In genomic region chr4:140550670-140551069, GRCm38 (mm10) we compare ENCODE assay signal across 11 mouse cellular contexts.
DNase-seq lines count a peak whose midpoint lies in the region; ATAC-seq and TF ChIP-seq lines count a peak whose summit lies in the region.
"Had no signal": no experiment of that assay in that cellular context is flagged by ENCODE, and none has a peak within 500 bp of the region (broad histone marks: within the 10 kb centered on the region; RNA-seq: fewer than 3 reads in every experiment).

No protein-coding gene starts in this region.

- peaks cover 74% of the 10 kb centered on the region for H3K36me3 ChIP-seq in kidney, embryonic 15.5 days
- H3K36me3 ChIP-seq in testis, adult 2 months (ENCODE audit: control insufficient read depth, insufficient read depth, low read length) = no peaks in the 10 kb centered on the region
- H3K36me3 ChIP-seq in neural tube, embryonic 14.5 days (ENCODE audit: control insufficient read depth, insufficient read depth, low read length) = peaks cover 21% of the 10 kb centered on the region

- peak; percentile 2; the same call in 1 of the 2 replicates for TF ChIP-seq CTCF in testis, adult 2 months (IDR thresholded peaks at IDR 0.05; ENCODE audit: control insufficient read depth, insufficient read depth, insufficient replicate concordance, low read depth, low read length)

- DNase-seq in cerebellum, postnatal 10 days = peak; percentile 51 to 70
- DNase-seq in cerebellum, adult 9-10 months = no peak
- no peak for DNase-seq in kidney, postnatal 10 days
- no peak for DNase-seq in testis, postnatal 14 days (ENCODE audit: low spot score)
- DNase-seq in left cerebral cortex, adult 11 months (ENCODE audit: low spot score) = no peak
- DNase-seq: kidney, adult 18-20 months; liver, embryonic 13.5 days had no signal

- peak overlapping the region; percentile 74; the same call in 1 of the 2 replicates for H3K27ac ChIP-seq in kidney, embryonic 15.5 days
- no peak overlapping the region for H3K27ac ChIP-seq in testis, adult 2 months (ENCODE audit: control insufficient read depth, insufficient read depth, low read depth, low read length)
- H3K27ac ChIP-seq in neural tube, embryonic 14.5 days (ENCODE audit: low read depth, low read length) = peak overlapping the region; percentile 57; the same call in 1 of the 2 replicates
- H3K27ac ChIP-seq: liver, embryonic 13.5 days; macrophage had no signal

- 94% methylated on average over 6 of the region's 6 CpGs for WGBS in kidney, embryonic 15.5 days
- 94% methylated on average over 6 of the region's 6 CpGs for WGBS in neural tube, embryonic 14.5 days

- no peak overlapping the region for H3K9ac ChIP-seq in kidney, embryonic 15.5 days
- H3K9ac ChIP-seq in neural tube, embryonic 14.5 days (replicated peaks; ENCODE audit: low read depth, low read length) = no peak overlapping the region
- H3K9ac ChIP-seq: liver, embryonic 13.5 days had no signal

- H3K4me3 ChIP-seq in kidney, embryonic 15.5 days (replicated peaks) = no peak overlapping the region
- H3K4me3 ChIP-seq in testis, adult 2 months (ENCODE audit: control insufficient read depth, low read depth, low read length) = no peak overlapping the region
- no peak overlapping the region for H3K4me3 ChIP-seq in neural tube, embryonic 14.5 days (ENCODE audit: low read depth, low read length)
- H3K4me3 ChIP-seq: liver, embryonic 13.5 days had no signal

- no peaks in the 10 kb centered on the region for H3K27me3 ChIP-seq in kidney, embryonic 15.5 days
- no peaks in the 10 kb centered on the region for H3K27me3 ChIP-seq in testis, adult 2 months (ENCODE audit: control insufficient read depth, insufficient read depth, low read length)
- H3K27me3 ChIP-seq in neural tube, embryonic 14.5 days (ENCODE audit: control insufficient read depth, insufficient read depth, low read length) = no peaks in the 10 kb centered on the region
- H3K27me3 ChIP-seq: liver, embryonic 13.5 days had no signal

- no peak for TF ChIP-seq POLR2A in testis, adult 2 months (IDR thresholded peaks at IDR 0.05; ENCODE audit: control insufficient read depth, low read depth, low read length)

- peaks cover 9% of the 10 kb centered on the region; the same call in 1 of the 2 replicates for H3K4me1 ChIP-seq in kidney, embryonic 15.5 days
- no peaks in the 10 kb centered on the region; the same call in 1 of the 2 replicates for H3K4me1 ChIP-seq in testis, adult 2 months (ENCODE audit: control insufficient read depth, insufficient read depth, low read length)
- H3K4me1 ChIP-seq in neural tube, embryonic 14.5 days (ENCODE audit: control insufficient read depth, insufficient read depth, low read length) = 0 out of 2 replicates have a peak, but pooled peaks cover 9% of the 10 kb centered on the region
- H3K4me1 ChIP-seq: liver, embryonic 13.5 days had no signal

- no peaks in the 10 kb centered on the region for H3K9me3 ChIP-seq in kidney, embryonic 15.5 days (replicated peaks)
- H3K9me3 ChIP-seq in neural tube, embryonic 14.5 days (ENCODE audit: control insufficient read depth, low read length) = no peaks in the 10 kb centered on the region
- H3K9me3 ChIP-seq: liver, embryonic 13.5 days had no signal

- H3K4me2 ChIP-seq in kidney, embryonic 15.5 days = no peak overlapping the region
- no peak overlapping the region for H3K4me2 ChIP-seq in neural tube, embryonic 14.5 days (ENCODE audit: low read depth, low read length)
- H3K4me2 ChIP-seq: liver, embryonic 13.5 days had no signal

- no peak for ATAC-seq in kidney, embryonic 15.5 days (replicated peaks; ENCODE audit: low FRiP score)
- ATAC-seq in neural tube, embryonic 14.5 days (ENCODE audit: low read depth) = no peak

Comparison
In these comparisons a context has a peak if more than half of its experiments do, and no peak if none do; other contexts are left out.
1. DNase-seq: peak in cerebellum, postnatal 10 days (2 of 2); none in cerebellum, adult 9-10 months (single experiment), kidney, postnatal 10 days (single experiment), testis, postnatal 14 days (single experiment) and left cerebral cortex, adult 11 months (single experiment).